Mouse (Mus musculus): ENCODE data around the gene Olfr1256. TPM values are rescaled to one million over a fixed set of nuclear protein-coding genes. Genes with fewer than 3 reads are reported as not detected.

The Olfr1256 gene
- not detected in 2 replicates for polyA plus RNA-seq (2015; fragmentation: Nextera tagmentation; extraction: Ambion mirVana)

DNA sequence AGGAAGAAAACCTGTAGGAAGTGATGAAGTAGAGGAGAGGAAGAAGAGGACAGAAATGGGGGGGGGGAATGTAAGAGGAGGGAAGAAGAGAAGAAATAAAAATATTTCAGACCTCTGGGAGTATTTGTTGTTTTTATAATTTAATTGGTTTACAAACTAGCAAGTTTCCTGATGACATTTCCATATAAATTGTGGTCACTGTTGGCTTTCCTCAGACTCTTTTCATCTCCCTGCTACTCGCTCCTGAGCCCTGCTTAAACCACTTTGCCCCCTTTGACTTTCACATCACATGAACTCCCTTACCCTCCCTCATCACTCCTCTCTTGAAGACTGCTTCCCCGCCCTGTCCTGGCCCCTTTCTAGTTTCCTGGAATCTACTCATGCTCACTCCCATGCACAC is at the start of gene Olfr1256:
TSS of gene Olfr1256 (minus strand) at position 101 of the 400 bp plus-strand sequence.

DNA sequence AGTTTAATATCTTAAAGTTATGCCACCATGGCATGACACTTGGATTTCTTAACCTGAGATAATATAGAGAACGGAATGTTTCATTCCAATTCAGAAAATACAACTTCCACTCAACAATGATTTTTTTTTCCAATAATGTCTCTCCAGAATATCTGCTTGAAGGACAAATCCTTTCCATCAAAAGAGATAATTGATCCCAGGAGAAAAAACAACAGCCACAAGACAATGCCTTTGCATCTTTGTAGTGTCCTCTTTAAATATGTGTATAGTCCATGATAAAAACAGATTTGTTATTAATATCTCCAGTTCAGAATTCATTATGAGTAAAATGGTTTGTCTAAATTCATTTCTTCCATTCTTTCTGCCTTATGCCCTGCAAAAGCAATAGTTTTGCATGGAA is 36.8 kb upstream of the Olfr1256 start, which contains the start of gene Olfr1257:
TSS of gene Olfr1257 (plus strand) at position 301 of the 400 bp plus-strand sequence.

DNA sequence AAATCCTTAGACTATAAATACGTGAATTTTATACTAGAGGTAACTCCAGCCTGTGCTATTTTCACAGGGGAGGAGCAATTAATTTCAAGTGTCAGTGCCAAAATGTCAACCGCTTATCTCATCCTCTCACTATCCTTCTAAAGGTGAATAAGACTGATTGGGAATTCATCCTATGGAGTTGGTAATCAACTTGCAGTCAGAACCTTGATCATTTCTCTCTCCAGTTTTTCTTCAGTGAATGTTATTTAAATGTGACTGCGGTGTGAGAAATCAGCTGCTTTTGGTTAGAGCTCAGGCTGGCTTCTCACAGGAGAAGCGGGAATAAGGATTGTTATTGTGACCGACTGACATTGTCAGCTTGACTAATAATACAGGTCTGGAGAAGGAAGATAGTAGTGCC is 6.8 kb upstream of the Olfr1256 start, which contains the start of gene Olfr48:
TSS of gene Olfr48 (minus strand) at position 101 of the 400 bp plus-strand sequence.

DNA sequence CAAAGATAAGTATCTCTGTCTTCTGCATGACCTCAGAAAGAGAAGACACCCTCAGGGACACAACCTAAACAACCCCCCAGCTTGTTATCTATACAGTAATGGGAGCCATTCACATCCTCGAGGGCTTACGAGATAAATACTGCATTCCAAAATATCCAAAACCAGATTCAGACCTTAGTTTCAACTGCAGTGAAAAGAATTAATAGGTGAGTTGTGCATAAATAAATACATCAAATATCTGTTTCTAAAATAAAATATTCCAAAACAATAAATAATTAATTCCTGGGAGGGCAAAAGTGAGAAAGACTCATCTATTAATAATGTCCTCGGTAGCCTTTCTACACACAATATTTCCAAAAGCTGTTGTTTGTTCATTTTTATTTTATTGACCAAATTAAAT is 29.6 kb downstream of the Olfr1256 start, which contains the start of gene Olfr1255:
TSS of gene Olfr1255 (plus strand) at position 301 of the 400 bp plus-strand sequence.

DNA sequence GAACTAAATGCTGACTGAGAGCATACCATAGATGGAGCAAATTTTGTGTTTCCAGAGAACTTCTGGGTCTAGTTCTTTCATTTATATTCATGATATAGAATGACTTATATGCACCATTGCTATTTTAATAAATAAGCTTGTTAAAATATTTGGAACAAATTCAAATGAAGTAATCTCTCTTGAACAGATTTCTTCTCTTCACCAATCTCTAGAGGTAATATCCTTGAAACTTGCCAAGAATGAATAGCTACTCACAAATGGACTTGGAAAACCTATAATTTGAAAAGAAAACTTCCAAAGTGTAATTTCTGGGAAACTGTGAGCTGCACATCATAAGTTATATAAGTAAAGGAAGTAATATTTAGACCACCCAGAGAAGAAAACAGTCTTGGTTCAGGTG is 47.8 kb downstream of the Olfr1256 start, which contains the start of gene Olfr1254:
TSS of gene Olfr1254 (minus strand) at position 101 of the 400 bp plus-strand sequence.

Other genes with a start within 250 kb of the Olfr1256 start
- gene Olfr1246, start 248.4 kb downstream of the Olfr1256 start, polyA plus RNA-seq (2015; fragmentation: Nextera tagmentation; extraction: Ambion mirVana), result not detected in 2 replicates
- not detected in 2 replicates for gene Olfr1247, start 227.4 kb downstream of the Olfr1256 start, polyA plus RNA-seq (2015; fragmentation: Nextera tagmentation; extraction: Ambion mirVana)
- gene Olfr1248, start 223.3 kb downstream of the Olfr1256 start, polyA plus RNA-seq (2015; fragmentation: Nextera tagmentation; extraction: Ambion mirVana), result not detected in 2 replicates
- gene Olfr1249, start 206.6 kb downstream of the Olfr1256 start, polyA plus RNA-seq (2015; fragmentation: Nextera tagmentation; extraction: Ambion mirVana), result not detected in 2 replicates
- not detected in 2 replicates for gene Olfr1250, start 180.1 kb downstream of the Olfr1256 start, polyA plus RNA-seq (2015; fragmentation: Nextera tagmentation; extraction: Ambion mirVana)
- gene Olfr1251, start 169.6 kb downstream of the Olfr1256 start, polyA plus RNA-seq (2015; fragmentation: Nextera tagmentation; extraction: Ambion mirVana), result not detected in 2 replicates
- not detected in 2 replicates for gene Olfr1252, start 116.5 kb downstream of the Olfr1256 start, polyA plus RNA-seq (2015; fragmentation: Nextera tagmentation; extraction: Ambion mirVana)
- gene Olfr1253, start 84.5 kb downstream of the Olfr1256 start, polyA plus RNA-seq (2015; fragmentation: Nextera tagmentation; extraction: Ambion mirVana), result not detected in 2 replicates
- not detected in 2 replicates for gene Olfr1254, start 47.9 kb downstream of the Olfr1256 start, polyA plus RNA-seq (2015; fragmentation: Nextera tagmentation; extraction: Ambion mirVana)
- gene Olfr1255, start 29.5 kb downstream of the Olfr1256 start, polyA plus RNA-seq (2015; fragmentation: Nextera tagmentation; extraction: Ambion mirVana), result not detected in 2 replicates
- 0.13 TPM in 1 of 2 replicates, not detected in the other for gene Olfr48, start 6.7 kb upstream of the Olfr1256 start, polyA plus RNA-seq (2015; fragmentation: Nextera tagmentation; extraction: Ambion mirVana)
- gene Olfr1257, start 36.9 kb upstream of the Olfr1256 start, polyA plus RNA-seq (2015; fragmentation: Nextera tagmentation; extraction: Ambion mirVana), result not detected in 2 replicates
- not detected in 2 replicates for gene Olfr1258, start 85.8 kb upstream of the Olfr1256 start, polyA plus RNA-seq (2015; fragmentation: Nextera tagmentation; extraction: Ambion mirVana)
- gene Olfr1259, start 107.1 kb upstream of the Olfr1256 start, polyA plus RNA-seq (2015; fragmentation: Nextera tagmentation; extraction: Ambion mirVana), result not detected in 2 replicates
- gene Olfr1260, start 132.8 kb upstream of the Olfr1256 start, polyA plus RNA-seq (2015; fragmentation: Nextera tagmentation; extraction: Ambion mirVana), result not detected in 2 replicates
- gene Olfr1261, start 149.7 kb upstream of the Olfr1256 start, polyA plus RNA-seq (2015; fragmentation: Nextera tagmentation; extraction: Ambion mirVana), result not detected in 2 replicates
- gene Olfr1262, start 158.6 kb upstream of the Olfr1256 start, polyA plus RNA-seq (2015; fragmentation: Nextera tagmentation; extraction: Ambion mirVana), result not detected in 2 replicates
- not detected in 2 replicates for gene Olfr1263, start 170.6 kb upstream of the Olfr1256 start, polyA plus RNA-seq (2015; fragmentation: Nextera tagmentation; extraction: Ambion mirVana)
- not detected in 2 replicates for gene Olfr1264, start 184.0 kb upstream of the Olfr1256 start, polyA plus RNA-seq (2015; fragmentation: Nextera tagmentation; extraction: Ambion mirVana)
- not detected in 2 replicates for gene Olfr1265, start 193.8 kb upstream of the Olfr1256 start, polyA plus RNA-seq (2015; fragmentation: Nextera tagmentation; extraction: Ambion mirVana)
- not detected in 2 replicates for gene Olfr140, start 222.0 kb upstream of the Olfr1256 start, polyA plus RNA-seq (2015; fragmentation: Nextera tagmentation; extraction: Ambion mirVana)

All from neural tube, postnatal 0 days (tissue).